Mouse (Mus musculus) MN1 (cell line): ENCODE measurements around the gene Strbp.

ENCODE experiments used
- DNase-seq: peaks from one replicate; pipeline ENCODE4 v3.0.0-alpha.2; 2016; ENCODE audit warnings: low spot score

The Strbp gene

DNA sequence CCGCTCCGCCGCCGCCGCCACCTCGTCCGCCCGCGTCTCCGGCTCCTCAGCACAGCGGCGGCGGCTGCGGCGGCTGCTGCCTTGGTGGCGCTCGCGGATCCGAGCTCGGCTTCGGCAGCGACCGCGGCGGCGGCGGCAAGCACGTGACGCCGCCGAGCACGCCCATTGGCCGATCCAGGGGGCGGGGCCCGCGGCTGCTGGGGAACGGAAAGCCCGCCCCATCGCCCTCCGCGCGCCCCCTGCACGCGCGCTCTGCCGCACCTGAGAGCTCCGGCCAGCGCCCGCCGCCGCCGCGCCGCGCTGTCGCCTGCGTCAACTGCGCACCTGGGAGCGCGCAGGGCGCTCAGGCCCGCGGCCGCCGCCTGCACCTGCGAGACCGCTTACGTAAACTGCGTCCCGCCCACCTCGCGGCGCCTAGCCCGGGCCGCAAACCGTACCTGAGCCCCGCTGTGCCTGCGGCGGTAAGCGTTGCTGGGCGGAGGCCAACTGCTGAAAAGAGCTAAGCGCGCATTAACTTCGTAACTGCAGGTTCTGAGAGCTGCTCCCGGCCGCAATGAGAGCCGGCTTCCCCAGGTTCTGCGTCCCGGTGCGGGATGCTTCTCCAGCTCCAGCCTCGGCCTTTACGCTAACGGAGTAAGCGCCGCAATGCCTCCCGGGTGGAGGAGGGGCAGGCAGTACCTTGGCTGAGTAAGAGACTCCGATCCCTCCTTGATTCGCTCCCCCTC is at the start of gene Strbp:
TSS of gene Strbp (minus strand) at position 630 of the 725 bp plus-strand sequence.
- DNase-seq, result peak; percentile 97

DNA sequence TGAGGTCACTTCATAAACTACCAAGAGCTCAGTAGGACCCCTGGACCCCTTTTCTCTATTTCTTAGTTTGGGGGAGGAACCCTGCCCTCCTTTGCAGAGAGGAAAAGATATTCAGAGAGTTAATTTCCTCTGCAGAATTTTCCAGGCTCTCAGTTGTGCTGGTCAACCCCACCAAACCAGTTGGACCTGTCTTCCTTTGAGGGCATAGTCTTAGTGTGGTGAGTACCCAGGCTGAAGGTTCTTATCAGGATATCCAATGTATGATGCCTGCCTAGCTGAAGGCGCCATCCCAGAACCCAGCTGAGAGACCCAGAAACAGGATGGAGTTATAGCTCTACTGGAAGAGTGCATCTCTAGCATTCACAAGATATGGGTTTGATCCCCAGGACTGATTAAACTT is 47.5 kb upstream of the Strbp start:
- no peak for DNase-seq

DNA sequence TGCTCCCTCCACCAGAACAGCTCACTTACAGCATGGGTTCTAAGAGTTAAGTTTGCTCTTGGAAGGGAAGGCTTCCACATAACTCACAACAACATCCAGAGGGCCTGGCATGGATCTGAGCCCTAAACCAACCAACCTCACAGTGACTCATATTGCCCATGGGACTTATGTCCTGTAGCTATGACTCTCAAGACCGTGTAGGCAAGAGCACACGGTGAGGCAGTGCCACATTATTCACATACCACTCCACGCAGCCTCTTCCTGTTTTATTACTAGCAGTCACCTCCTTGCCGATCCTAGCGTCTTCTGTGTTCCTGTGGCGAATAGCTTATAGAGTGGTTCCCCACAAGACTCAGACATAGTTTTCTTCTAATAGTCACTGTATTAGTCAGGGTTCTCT is 45.7 kb upstream of the Strbp start:
- DNase-seq, result no peak

DNA sequence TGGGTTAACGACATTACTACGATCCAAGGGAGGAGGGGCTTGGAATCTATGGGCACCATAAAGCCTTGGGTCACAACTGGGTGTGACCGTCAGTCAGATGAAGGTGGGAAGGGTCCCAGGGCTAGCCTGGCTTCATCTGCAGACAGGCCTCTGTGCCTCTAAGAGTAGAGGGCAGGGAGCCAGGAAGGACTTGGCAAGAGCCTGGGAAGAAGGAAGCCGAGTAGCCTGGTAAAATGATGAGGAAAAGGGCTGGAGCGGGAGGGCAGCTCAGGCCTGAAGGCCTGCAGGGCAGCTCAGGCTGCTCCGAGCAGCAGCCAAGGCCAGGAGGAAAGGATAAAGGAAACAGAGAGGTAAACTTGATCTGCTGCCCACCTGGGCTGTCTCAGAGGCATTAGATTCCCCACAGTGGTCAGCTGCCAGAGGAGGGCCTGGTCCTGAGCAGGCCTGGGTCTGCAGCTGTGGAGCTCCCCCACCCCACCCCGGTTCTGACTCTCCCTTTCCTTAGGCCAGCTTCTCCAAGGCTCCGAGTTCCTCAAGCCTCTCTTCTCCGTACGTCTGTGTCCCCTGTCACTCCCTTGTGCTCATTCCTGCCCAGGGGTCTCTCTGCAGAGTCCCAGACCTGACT is 44.9 kb upstream of the Strbp start:
- DNase-seq, result peak; percentile 73

DNA sequence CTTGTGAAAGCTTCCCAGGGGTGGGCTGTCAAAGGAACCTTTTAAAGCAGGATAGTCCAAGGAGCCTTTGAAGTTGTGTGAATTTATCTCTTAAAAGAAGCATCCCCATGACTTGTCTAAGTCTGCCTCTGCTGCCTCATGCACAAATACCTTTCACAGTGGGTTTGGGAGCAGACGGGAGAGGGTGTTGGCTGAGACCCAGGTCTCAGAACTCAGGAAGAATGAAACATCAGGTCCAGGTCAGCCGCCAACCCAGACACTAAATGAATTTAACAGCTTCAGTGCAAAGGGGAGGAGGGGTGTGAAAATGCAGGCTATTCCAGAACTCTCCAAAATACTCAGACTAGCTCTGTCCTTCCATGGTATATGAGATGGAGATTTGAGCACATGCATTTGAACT is 44.2 kb upstream of the Strbp start:
- DNase-seq, result peak; percentile 40

DNA sequence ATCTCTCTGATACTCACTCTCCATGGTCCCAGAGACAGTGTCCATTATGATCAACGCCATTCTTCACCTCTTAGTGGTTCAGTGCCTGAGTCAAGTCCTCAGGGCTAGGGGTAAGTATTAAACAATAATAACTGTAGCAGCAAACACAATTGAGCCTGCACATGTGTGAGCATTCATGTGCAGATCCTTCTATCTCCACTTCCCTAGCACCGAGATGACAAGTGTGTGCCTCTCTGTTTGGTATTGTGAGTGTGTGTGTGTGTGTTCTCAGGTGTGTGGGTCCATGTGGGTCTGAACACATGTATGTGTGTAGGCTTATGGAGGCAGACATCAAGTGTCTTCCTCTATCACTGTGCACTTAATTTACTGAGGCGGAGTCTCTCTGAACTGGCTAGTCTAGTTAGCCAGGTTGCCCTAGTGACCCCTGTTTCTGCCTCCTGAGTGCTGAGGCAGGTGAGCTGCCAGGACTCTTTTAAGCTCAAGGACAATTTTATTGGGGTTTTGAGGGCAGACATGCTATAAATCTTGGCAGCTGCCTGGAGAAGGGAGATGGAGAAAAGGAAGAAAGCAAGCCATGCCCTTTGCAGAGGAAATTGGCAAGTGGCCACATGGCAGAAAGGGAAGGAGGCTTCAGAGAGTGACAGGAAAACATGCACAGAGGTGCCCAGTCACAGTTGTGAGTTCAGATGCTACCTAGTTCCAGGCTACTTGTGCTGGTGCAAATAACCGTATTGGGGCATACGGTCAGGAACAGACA is 42.8 kb upstream of the Strbp start:
- DNase-seq, result no peak

DNA sequence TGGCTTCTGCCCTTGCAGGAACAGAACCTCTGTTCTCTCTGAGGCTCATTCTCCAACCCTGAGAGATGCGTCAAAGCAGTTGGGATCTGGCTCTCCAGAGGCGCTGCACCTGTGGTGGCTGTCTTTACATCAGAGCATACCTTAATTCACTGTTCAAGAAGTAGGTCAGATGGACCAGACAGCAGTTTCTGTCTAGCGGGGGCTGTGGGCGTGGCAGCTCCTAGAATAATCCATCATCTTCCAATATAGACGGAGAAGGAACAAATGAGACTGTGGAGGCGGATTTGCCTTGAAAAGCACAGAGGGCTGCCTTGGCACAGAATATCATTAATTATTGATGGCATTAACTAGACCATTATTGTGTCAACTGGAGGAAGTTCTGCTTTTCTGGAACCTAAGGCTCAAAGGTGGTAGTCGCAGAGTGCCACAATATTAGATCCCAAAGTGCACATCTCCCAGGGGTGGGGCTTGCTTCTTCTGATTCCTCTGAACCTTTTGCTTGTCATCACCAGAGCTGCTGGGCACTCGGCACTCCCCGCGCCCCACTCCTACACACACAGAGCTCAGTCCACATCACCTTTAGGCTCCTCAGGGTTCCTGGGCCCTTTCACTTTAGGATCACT is 41.2 kb upstream of the Strbp start:
- DNase-seq, result no peak

DNA sequence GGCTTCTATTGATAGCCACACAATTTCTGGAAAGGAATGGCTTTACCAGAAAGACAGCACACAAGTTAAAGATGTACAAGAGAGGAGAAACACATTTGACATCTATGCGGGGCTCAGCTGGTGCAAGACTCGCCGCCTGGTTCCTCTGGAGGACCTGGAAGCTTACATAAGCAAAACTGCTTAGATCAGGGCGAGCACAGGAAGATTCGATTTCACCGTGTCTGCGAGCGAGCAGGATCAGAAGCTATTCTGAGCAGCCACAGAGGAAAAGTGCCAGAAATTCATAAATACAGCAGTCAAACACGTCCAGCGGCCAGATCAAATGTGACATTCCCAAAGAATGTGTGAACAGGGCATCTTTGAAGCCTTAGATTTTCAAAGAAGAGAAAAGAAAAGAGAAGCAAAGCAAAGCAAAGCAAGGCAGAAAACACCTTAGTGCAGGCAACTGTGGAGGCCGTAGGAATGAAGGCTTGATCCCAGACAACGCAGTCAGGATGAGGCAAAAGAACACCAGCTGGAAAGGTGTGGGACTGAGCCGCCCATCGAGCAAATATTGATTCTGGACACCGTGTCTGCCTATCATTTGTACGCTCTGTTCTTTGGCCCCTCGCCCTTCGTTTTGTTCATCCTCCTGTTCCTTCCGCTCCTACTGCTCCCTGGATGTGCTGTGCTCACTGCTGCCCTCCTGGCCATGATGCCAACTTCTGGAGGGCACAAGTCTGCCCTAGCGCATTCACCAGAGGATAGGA is 38.3 kb upstream of the Strbp start:
- DNase-seq, result peak; percentile 82

DNA sequence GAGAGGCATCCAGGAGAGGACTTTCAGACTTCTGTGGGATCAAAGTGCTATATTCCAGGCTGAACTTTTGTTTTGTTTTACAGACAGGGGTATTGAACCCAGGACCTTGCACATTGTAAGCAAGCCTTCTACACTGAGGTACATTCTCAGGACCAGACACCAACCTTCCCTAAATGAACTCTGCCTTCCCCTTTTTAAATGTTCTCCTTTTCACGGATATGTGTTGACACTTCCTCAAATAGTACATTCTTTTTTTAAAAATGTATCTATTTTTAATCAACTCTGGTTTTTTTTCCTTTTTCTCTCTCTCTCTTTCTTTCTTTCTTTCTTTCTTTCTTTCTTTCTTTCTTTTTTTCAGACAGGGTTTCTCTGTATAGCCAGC is 32.1 kb upstream of the Strbp start:
- no peak for DNase-seq

DNA sequence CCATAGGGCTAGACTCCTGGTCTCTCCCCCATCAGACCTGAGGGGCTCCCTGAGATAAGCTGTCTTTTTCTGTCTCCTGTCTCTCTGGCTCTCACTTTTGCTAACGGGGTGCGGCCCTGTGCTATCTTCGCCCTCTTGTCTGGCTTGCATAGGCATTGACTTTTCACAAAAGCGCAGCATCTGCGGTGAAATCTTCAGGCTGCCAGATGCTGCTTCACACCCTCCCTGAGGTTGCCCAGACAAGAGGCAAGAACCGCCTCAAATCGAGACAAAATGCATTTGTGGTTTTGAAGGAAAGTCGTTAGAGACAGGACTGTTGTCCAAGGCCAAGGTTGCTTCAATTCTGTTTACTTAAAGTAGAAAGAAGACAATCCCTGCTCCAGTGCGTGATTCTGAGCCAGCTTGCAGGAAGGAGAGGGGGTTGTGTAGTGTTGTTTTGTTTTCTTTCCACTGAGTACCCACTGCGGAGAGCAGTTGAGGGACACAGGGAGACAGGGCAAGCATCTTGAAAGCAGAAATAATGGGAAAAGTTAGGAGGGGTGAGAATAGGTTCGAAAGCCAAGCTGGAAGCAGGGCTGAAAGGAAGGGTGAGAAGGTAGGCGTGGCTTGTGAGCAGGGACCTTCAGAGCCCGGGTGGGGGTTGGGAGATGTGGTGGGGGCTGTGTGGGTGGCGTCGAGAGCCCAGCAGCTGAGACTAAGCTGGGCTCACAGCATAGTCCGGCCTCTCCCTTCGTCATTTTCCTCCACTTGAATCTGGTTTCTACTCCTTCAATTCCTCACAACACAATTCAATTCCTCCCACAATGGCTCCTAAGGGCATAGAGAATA is 31.5 kb upstream of the Strbp start:
- peak; percentile 67 for DNase-seq

DNA sequence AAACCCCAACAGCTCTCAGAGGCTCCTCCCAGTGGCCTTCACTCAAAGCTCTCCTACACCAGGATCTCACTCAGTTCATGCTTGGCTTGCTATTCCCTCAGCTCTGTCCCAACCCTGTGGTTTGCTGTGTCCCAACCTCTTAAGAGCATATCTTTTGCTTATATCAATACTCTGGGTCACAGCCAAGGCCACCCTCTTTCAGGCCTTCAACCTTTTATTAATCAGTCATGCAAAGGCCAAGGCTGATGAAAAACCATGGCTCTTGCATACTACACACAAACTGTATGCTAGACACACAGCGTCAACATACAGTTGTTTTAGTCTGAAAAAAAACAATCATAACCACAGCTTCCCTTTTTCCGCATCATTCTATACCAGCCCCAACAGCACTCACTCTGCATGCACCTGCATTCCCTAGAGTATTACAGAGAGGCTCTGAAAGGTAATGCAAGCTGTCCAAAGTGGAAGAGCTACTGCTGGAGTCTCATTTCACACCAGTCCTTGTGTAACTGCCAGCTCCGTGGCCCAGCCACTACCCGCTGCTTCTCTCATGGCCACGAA is 27.7 kb upstream of the Strbp start:
- no peak for DNase-seq

DNA sequence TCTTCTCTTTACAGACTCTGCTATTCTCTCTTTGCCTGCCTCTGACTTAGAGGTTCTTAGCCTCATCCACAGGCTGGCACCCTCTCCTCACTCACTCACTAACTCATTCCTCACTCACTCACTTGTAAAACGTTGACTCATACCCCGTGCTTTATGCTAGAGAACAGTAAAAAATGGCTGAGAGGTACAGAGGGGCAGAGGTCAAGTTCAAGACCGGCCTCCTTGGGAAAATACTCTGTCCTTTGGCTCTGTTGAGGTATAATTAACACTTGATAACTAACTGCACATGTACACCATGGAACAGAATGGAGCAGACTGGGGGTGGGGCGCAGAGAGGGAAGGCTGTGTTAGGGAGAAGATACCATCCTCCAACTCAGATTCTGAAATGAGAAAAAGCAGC is 20.6 kb upstream of the Strbp start:
- DNase-seq, result no peak

DNA sequence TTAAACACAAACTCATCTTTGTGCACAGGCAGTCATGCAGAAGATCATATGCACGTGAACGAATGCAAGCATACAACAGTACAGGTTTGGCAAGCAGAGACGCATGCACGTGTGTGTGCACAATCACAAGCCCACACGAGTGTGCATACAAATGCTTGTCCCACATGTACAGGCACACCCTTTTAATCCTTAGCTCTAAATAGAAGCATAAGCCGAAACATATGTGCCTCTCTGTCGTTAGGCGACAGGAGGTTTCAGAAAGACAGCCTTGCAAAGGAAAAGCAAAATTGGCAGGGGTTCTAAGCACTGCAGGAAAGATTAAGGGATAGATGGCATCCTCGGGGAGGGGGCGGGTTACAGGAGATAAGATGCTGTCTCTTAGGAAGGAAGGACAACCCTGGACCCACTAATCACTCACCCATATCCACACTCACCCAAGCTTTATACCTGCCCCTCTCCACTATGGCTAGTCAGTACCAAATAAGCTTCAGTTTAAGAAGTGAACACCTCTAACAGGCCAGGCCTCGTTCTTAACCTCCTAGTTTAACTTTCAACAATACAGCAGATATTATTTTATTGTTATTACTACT is 19.9 kb upstream of the Strbp start:
- DNase-seq, result no peak

DNA sequence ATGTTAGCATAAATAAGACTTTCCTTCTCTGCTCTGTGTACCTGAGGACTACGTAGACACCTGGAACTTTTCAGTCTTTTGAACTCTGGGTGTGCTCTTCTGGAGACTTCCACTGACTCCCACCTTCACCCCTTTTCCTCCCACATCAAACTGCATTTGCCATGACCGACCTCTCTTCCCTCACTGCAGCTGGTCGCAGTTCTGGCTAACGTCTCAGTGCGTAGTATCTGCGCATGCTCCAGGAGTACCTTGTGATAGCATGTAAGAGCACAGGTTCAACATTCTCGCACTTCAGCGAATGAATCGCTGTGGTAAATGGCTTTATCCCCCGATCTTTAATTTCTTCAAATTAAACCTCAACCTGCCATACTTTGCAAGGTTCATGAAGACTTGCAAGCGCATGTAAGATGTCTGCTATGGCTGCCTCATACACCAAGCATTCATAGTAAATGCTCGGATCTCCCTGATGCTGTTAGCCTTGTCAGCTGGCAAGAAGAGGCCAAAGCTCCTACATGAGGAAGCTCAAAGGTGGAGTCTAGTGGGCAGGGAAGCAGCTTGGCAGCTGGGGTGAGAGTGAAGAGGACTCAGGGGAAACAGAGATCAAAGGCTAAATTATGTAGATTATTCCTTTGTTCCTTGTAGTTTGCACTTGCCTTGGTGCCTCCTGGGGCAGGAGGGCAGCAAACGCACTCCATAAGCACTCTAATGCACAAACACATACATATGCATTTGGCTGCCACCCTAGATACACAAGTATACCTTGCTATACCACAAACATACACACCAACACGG is 19.2 kb upstream of the Strbp start:
- no peak for DNase-seq

DNA sequence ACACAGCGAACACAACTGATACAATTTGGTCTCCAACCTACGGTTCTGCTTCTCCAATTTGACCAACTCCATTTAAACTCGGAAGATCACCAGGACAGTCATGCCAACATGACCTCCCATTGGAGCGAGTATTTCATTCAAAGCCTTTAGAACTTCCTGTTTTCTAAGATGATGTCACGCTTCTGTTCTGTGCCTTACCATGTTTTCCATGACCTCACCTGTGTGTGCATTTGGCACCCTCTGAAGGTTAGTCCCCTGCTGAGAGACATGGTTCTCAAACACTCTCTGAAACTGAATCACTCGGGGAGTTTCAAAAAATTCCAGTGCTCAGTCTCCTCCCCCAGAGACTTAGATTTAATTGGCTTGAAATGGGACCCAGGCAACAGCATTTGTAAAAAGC is 12.6 kb upstream of the Strbp start:
- DNase-seq, result no peak

DNA sequence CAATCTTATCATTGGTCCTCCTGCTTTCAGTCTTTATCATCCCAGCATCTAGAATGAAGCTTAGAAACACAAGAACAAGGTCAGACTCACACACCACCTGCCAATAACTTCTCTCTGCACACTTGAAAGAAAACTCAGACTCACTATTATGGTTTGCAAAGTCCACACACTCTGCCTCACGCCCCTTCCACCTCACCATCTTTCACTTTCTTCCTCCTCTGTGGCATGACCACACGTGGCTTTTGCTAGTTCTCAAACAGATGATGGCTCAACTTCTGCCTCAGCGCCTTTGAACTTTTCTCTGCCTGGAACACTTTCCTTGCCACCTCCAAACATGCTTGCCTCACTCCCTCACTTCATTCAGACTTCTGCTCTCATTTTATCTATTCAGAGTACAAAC is 11.7 kb upstream of the Strbp start:
- DNase-seq, result no peak

DNA sequence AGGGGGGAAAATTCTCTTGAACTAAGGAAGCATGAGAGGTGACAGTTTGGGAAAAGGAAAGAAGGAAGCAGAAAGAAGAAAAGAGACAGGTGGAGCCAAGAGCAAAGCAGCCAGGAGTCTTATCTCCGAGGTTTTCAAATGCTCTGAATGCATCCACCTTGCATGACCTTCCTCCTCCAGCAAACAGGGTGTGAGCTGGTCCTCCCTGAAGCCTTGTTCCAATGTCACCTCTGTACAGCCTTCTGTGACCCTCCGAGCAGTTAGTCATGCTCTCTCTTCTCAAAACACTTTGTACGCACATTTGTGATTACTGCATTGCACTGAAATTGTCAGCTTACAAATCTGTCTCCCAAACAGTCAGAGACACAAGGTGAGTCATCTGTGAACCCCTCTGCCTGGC is 9.4 kb upstream of the Strbp start:
- DNase-seq, result no peak

DNA sequence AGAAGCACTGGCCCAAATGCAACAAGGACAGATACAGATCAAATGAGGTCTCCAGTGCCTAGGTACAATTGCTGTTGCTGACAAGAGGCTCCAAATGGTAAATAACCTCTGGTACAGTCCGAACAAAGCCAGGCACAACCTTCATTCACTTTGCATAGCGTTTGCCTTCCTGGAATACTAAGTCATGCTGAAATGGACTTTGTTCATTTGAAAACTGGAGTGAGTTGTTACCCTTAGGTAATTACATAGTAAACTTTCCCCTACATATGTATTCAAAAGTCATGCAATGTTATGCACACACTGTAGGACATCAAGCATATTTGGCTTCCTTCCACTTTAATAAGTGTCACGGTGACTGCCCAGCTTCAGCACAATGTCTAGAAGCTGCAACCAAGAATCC is 5.2 kb upstream of the Strbp start:
- no peak for DNase-seq

DNA sequence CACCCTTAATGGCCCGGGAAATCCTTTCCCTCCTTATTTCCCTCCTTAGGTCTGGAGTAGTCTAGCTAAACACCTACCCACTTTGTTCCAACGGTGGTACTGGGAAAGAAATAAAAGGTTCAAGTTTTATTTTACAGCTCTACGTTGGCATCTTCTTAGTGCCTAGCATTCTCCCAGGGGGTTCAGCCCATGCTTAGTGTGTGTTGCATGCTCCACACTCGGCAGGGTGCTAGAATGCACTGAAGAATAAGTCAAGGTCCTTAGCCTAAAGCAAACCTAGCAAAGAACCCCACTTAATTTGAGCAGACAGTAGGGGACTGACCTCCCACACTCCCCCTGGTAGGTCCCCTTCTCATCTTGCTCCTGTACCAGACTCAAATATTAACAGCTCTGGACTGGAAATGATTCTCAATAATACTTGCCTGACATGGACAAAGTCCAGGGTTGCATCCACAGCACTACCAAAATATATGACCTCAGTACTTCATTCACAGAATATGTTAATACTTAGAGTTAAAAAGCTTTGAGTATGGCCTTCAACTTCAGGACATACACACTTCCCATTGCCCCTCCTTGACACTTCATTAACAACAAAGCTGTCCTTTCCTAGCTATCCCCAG is 592 bp upstream of the Strbp start:
- DNase-seq, result peak; percentile 23
